Mouse (Mus musculus) testis, adult 2 months (tissue): ENCODE measurements at regions not wholly inside any gene's neighbourhood (a gene's known extent, or its start where the extent isn't known, plus 50 kb on each side); places are given as distances from the start of the nearest gene placed in this dataset.

Source experiments
- CTCF ChIP-seq: fragments of 200-500 bp; IDR thresholded peaks from 2 replicates; pipeline ENCODE4 v1.5.1; 2012; ENCODE audit warnings: low read depth, mild to moderate bottlenecking, inconsistent platforms, low read length, moderate library complexity; ENCODE audit not compliant: control insufficient read depth, insufficient read depth, insufficient replicate concordance
- POLR2A ChIP-seq: fragments of 200-500 bp; IDR thresholded peaks from 2 replicates; pipeline ENCODE4 v1.6.1; 2012; ENCODE audit warnings: low read depth, mild to moderate bottlenecking, inconsistent platforms, low read length, moderate library complexity; ENCODE audit not compliant: control insufficient read depth

DNA sequence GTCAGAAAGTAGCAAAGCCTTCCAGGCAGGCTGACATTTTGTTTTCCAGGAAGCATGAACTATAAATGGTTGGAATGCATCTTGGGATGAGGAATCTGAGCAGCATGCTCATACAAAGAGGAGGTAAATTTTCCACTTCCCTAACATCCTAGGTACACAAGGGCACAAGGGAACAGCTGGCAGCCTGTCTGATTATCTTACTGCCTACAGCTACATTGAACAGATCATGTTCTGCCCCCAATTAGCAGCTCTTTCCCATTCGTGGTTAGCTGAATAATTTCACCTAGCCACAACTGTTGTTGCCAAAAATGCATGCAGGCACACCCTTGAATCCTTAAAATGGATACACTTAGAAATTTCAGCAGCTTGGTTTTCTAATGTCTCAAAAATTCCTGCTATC, 239.5 kb downstream of the Col12a1 start:
- TF ChIP-seq POLR2A (no peak), CTCF (no peak)
